Mouse (Mus musculus) lung, embryonic 16.5 days (tissue): Measurements from ENCODE around the gene Crtc3. TPM values are rescaled to one million over a fixed set of nuclear protein-coding genes. Genes with fewer than 3 reads are reported as not detected.

Source experiments
- ATAC-seq: fragments of 200-750 bp; cut with Nextera tagmentation; 2 replicates; pipeline ENCODE4 v1.8.0; 2017; ENCODE audit warnings: low read depth, mild to moderate bottlenecking, moderate library complexity
- H3K27ac ChIP-seq: fragments of 300-500 bp; sonication (generic); 2 replicates; pipeline ENCODE4 v1.5.1; 2014; ENCODE audit warnings: mild to moderate bottlenecking, control low read depth, low read length
- H3K27me3 ChIP-seq: fragments of 300-500 bp; sonication (generic); 2 replicates; pipeline ENCODE4 v1.6.1; 2014; ENCODE audit warnings: low read depth, low read length, mixed read lengths; ENCODE audit not compliant: control insufficient read depth, insufficient read depth
- H3K36me3 ChIP-seq: fragments of 300-500 bp; sonication (generic); 2 replicates; pipeline ENCODE4 v1.6.1; 2014; ENCODE audit warnings: low read length; ENCODE audit not compliant: control insufficient read depth, insufficient read depth
- H3K4me1 ChIP-seq: fragments of 300-500 bp; sonication (generic); replicated peaks from 2 replicates; pipeline ENCODE4 v1.6.1; 2014; ENCODE audit warnings: low read length, mixed read lengths; ENCODE audit not compliant: control insufficient read depth, insufficient read depth
- H3K4me2 ChIP-seq: fragments of 300-500 bp; sonication (generic); 2 replicates; pipeline ENCODE4 v1.6.1; 2014; ENCODE audit warnings: low read depth, low read length, control low read depth
- H3K4me3 ChIP-seq: fragments of 300-500 bp; sonication (generic); 2 replicates; pipeline ENCODE4 v1.5.1; 2014; ENCODE audit warnings: mild to moderate bottlenecking, low read length, control low read depth
- H3K9ac ChIP-seq: fragments of 300-500 bp; sonication (generic); 2 replicates; pipeline ENCODE4 v1.6.1; 2014; ENCODE audit warnings: low read length, control low read depth
- H3K9me3 ChIP-seq: fragments of 300-500 bp; sonication (generic); 2 replicates; pipeline ENCODE4 v1.6.1; 2016; ENCODE audit warnings: low read length; ENCODE audit not compliant: control insufficient read depth
- WGBS: fragments of 180-500 bp; shearing (Covaris S2); extraction: QIAGEN DNeasy Blood & Tissue Kit; methylation state at CpG from one replicate; pipeline ENCODE4 v1.1.7; 2014; 5-methylcytosine and 5-hydroxymethylcytosine counted together
- polyA plus RNA-seq: library from polyadenylated mRNA; unstranded; fragments of >200 nt; fragmentation: Nextera tagmentation; extraction: Ambion mirVana; gene quantifications from 2 replicates; pipeline ENCODE4 v1.2.1, GENCODE M21; 2015

Gene Crtc3
- polyA plus RNA-seq, 1 experiment from 2014 or later, result 18.6 TPM

- no peak overlapping the region for H3K27ac ChIP-seq
- ATAC-seq, result no peak
- no peak overlapping the region for H3K4me3 ChIP-seq
- no peaks in the 10 kb centered on the region for H3K9me3 ChIP-seq
- H3K36me3 ChIP-seq, result no peaks in the 10 kb centered on the region
- peaks cover 4% of the 10 kb centered on the region for H3K4me1 ChIP-seq
- no peaks in the 10 kb centered on the region for H3K27me3 ChIP-seq
- H3K4me2 ChIP-seq, result no peak overlapping the region
- 54% methylated on average over 3 of the region's 3 CpGs for WGBS
- no peak overlapping the region for H3K9ac ChIP-seq
Measured at GRCm38 (mm10) chr7:80573076-80573475, 115.6 kb downstream of the Crtc3 start.

DNA sequence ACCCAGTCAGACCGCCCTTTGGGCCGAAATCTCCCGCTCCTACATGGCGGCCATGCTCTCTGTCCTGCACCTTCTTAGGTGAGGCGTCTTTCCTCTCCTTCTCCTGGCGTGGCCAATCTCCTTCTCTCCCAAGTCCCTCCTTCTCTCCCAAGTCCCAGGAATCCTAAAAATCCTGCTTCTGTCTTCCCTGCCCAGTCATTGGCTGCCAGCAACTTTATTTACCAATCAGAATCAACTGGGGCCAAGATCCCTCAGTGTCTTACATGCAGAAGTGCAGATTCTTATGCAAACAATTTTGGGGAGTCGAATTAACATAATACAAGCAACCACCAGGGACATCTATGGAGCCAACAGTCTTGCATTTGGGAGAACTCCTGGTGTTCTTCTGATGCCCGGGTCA is 120.7 kb downstream of the Crtc3 start:
- no peak overlapping the region for H3K9ac ChIP-seq
- no peaks in the 10 kb centered on the region for H3K4me1 ChIP-seq
- H3K27ac ChIP-seq, result no peak overlapping the region
- H3K4me3 ChIP-seq, result no peak overlapping the region
- H3K36me3 ChIP-seq, result no peaks in the 10 kb centered on the region
- H3K9me3 ChIP-seq, result no peaks in the 10 kb centered on the region; the same call in 1 of the 2 replicates
- H3K27me3 ChIP-seq, result no peaks in the 10 kb centered on the region
- H3K4me2 ChIP-seq, result no peak overlapping the region
- no peak for ATAC-seq
- WGBS, result 80% methylated on average over 8 of the region's 8 CpGs

DNA sequence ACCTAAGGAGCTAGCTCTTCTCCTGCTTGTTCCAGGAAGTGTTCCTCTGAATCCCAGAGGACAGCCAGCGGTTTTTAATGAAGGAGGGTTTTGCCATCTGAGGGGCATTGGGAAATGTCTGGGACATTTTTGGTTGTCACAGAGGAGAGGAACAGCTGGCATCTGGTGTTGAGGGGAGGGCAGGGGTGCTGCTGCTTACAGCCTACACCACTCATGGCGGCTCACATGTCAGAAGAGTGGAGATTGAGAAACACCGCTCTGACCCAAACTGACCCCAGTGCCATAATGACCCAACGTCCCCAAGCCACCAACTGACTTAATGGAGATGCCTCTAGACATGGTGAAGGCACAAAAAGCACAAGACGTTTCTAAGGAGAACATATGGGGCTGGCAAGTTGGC is 126.7 kb downstream of the Crtc3 start:
- Histone ChIP-seq H3K9ac (no peak overlapping the region), H3K27ac (no peak overlapping the region), H3K36me3 (no peaks in the 10 kb centered on the region), H3K9me3 (no peaks in the 10 kb centered on the region), H3K27me3 (no peaks in the 10 kb centered on the region), H3K4me3 (no peak overlapping the region), H3K4me1 (peaks cover 9% of the 10 kb centered on the region; the same call in 1 of the 2 replicates), H3K4me2 (no peak overlapping the region)
- ATAC-seq, result peak; percentile 44; the same call in 1 of the 2 replicates
- WGBS, result 65% methylated on average over 5 of the region's 5 CpGs

DNA sequence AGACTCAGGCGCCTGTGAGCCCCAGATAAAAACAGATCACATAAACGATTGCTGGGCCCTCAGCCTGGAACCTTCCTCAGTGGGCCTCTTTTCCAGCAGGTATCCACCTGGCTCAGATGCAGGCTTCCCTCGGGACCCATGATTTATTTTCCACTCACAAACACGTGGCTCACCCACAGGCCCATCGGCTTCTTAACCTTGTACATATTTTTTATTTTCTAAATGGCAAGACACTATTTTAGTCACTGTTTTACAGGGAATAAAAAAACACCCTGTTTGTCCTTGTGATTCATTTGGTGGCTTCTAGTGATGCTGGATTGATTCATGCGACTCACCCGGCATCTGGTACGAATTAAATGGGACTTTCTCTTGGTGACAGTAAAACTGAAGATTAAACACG is 127.4 kb downstream of the Crtc3 start:
- no peak for ATAC-seq
- H3K9me3 ChIP-seq, result no peaks in the 10 kb centered on the region
- no peak overlapping the region for H3K4me3 ChIP-seq
- no peak overlapping the region for H3K27ac ChIP-seq
- H3K9ac ChIP-seq, result no peak overlapping the region
- H3K4me1 ChIP-seq, result peaks cover 11% of the 10 kb centered on the region; the same call in 1 of the 2 replicates
- 71% methylated on average over 9 of the region's 9 CpGs for WGBS
- no peaks in the 10 kb centered on the region for H3K36me3 ChIP-seq
- no peak overlapping the region for H3K4me2 ChIP-seq
- no peaks in the 10 kb centered on the region for H3K27me3 ChIP-seq

DNA sequence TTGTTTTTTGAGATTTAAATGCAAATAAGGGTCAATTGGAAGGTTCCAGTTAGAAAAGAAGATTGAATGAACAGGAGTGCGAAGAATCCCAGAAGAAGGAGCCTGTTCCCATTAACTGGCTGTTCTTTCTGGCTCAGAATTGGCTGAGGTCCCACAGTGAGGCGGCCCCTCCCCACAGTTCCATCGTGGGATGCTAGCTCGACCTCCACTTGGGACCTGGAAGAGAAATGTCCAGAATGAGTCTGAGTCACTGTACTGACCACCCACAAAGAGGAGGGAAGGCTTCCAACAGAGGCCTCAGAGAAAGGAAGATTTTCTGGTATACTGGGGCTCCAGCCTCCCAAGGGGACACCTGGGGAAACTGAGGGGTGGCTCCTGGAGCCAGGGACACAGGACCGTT is 130.1 kb downstream of the Crtc3 start:
- Histone ChIP-seq H3K9me3 (no peaks in the 10 kb centered on the region), H3K4me1 (peaks cover 25% of the 10 kb centered on the region), H3K36me3 (no peaks in the 10 kb centered on the region), H3K27ac (peak overlapping the region; percentile 53), H3K27me3 (no peaks in the 10 kb centered on the region), H3K9ac (no peak overlapping the region), H3K4me2 (no peak overlapping the region), H3K4me3 (no peak overlapping the region)
- no peak for ATAC-seq
- WGBS, result 54% methylated on average over 5 of the region's 5 CpGs

DNA sequence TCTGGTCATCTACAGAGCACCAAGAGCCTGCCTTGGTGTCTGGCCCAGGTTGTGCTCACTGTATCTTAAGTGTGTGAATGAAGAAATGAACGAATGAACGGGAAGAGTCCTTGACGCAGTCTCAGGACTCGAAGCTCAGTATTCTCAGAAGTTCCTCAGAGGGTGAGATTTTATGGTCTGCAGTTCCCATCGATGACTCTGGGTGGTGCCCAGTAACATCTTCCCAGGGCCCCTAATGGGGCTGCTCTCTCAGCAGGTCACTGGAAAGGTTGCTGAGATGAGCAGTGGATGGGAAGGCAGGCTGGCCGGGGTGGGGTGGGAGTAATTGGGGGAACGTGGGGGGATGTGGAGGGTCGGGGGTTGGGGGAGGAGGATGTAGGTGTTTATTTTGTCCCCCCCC is 130.6 kb downstream of the Crtc3 start:
- Histone ChIP-seq H3K27me3 (no peaks in the 10 kb centered on the region), H3K27ac (no peak overlapping the region), H3K4me2 (no peak overlapping the region), H3K36me3 (no peaks in the 10 kb centered on the region), H3K9me3 (no peaks in the 10 kb centered on the region), H3K9ac (no peak overlapping the region), H3K4me1 (peaks cover 25% of the 10 kb centered on the region), H3K4me3 (no peak overlapping the region)
- WGBS, result 48% methylated on average over 8 of the region's 8 CpGs
- ATAC-seq, result no peak

GRCm38 (mm10) chr7:80557161-80557560 is 131.5 kb downstream of the Crtc3 start:
- no peaks in the 10 kb centered on the region for H3K36me3 ChIP-seq
- WGBS, result 82% methylated on average over 4 of the region's 4 CpGs

DNA sequence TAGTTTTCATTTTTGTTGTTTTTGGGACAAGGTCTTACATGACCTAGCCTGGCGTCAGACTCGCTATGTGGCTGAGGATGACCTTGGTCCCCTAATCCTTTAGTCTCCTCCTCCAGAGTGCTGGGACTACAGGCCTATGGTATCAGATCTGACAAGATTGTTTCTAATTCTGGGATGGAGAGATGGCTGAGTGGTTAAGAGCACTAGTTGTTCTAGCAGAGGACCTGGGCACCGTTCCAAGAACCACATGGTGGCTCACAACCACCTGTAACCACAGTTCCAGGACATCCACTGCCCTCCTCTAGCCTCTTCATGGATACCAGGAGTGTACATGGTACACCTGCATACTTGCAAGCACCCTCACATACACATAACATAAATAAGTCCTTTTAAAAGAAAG is 132.5 kb downstream of the Crtc3 start:
- Histone ChIP-seq H3K27me3 (no peaks in the 10 kb centered on the region), H3K27ac (no peak overlapping the region), H3K9me3 (no peaks in the 10 kb centered on the region), H3K36me3 (no peaks in the 10 kb centered on the region), H3K4me1 (peaks cover 25% of the 10 kb centered on the region), H3K4me3 (no peak overlapping the region), H3K9ac (no peak overlapping the region), H3K4me2 (no peak overlapping the region)
- 64% methylated on average over 3 of the region's 3 CpGs for WGBS
- no peak for ATAC-seq

More at GRCm38 (mm10) chr7:80557161-80557560, 131.5 kb downstream of the Crtc3 start:
- ATAC-seq, result no peak
- Histone ChIP-seq H3K27ac (no peak overlapping the region), H3K9ac (no peak overlapping the region), H3K4me3 (no peak overlapping the region), H3K4me1 (peaks cover 25% of the 10 kb centered on the region), H3K9me3 (no peaks in the 10 kb centered on the region), H3K4me2 (no peak overlapping the region), H3K27me3 (no peaks in the 10 kb centered on the region)

DNA sequence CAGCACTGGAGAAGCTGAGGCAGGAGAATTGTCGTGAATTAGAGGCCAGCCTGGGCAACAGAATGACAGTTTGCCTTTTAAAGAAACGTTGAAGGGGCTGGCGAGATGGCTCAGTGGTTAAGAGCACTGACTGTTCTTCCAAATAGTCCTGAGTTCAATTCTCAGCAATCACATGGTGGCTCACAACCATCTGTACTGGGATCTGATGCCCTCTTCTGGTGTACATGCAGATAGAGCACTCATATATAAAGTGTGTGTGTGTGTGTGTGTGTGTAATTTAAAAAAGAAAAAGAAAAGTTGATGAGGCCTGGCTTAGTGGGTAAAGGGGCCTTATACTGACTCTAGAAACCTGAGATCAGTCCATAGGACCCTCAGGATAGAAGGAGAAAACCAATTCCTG is 133.5 kb downstream of the Crtc3 start:
- Histone ChIP-seq H3K36me3 (no peaks in the 10 kb centered on the region), H3K4me2 (no peak overlapping the region), H3K27ac (peak overlapping the region; percentile 97), H3K4me3 (no peak overlapping the region), H3K9me3 (no peaks in the 10 kb centered on the region), H3K9ac (peak overlapping the region; percentile 33; the same call in 1 of the 2 replicates), H3K27me3 (no peaks in the 10 kb centered on the region), H3K4me1 (peaks cover 25% of the 10 kb centered on the region)
- 67% methylated on average over 3 of the region's 3 CpGs for WGBS
- ATAC-seq, result no peak
